Mouse (Mus musculus) MEL (cell line): Measurements from ENCODE around the gene Asb8.

Source experiments
- CTCF ChIP-seq, 3 experiments: IDR thresholded peaks in 2 of 3; conservative IDR thresholded peaks in 1 of 3; 2 replicates each; pipeline ENCODE4 v1.5.1; 2011 to 2012; ENCODE audit warnings: low read length in 3 of 3, low read depth in 2 of 3, mild to moderate bottlenecking in 2 of 3, improper control_type of control experiment in 1 of 3, inconsistent platforms in 1 of 3, mixed read lengths in 1 of 3, moderate library complexity in 1 of 3; ENCODE audit not compliant: control insufficient read depth in 1 of 3, insufficient read depth in 1 of 3, poor library complexity in 1 of 3, severe bottlenecking in 1 of 3
- ETS1 ChIP-seq: IDR thresholded peaks from 2 replicates; pipeline ENCODE4 v1.6.1; 2012; ENCODE audit warnings: low read depth, mild to moderate bottlenecking, inconsistent platforms, low read length, improper control_type of control experiment, moderate library complexity
- GATA1 ChIP-seq: IDR thresholded peaks from 2 replicates; pipeline ENCODE4 v1.6.1; 2011; ENCODE audit warnings: low read depth, low read length, improper control_type of control experiment
- JUND ChIP-seq: IDR thresholded peaks from 2 replicates; pipeline ENCODE4 v1.6.1; 2011; ENCODE audit warnings: low read depth, mild to moderate bottlenecking, improper control_type of control experiment, low read length
- POLR2A ChIP-seq, 2 experiments: IDR thresholded peaks; 2 replicates each; pipeline ENCODE4 v1.6.1; 2011 to 2012; ENCODE audit warnings: low read length in 2 of 2, mild to moderate bottlenecking in 2 of 2, control low read depth in 1 of 2, improper control_type of control experiment in 1 of 2, low read depth in 1 of 2, moderate library complexity in 1 of 2; ENCODE audit not compliant: control insufficient read depth in 1 of 2, insufficient read depth in 1 of 2, poor library complexity in 1 of 2
- UBTF ChIP-seq: IDR thresholded peaks from 2 replicates; pipeline ENCODE4 v1.6.1; 2012; ENCODE audit warnings: low read depth, mild to moderate bottlenecking, inconsistent platforms, low read length, improper control_type of control experiment, moderate library complexity, borderline replicate concordance; ENCODE audit not compliant: insufficient read depth

DNA sequence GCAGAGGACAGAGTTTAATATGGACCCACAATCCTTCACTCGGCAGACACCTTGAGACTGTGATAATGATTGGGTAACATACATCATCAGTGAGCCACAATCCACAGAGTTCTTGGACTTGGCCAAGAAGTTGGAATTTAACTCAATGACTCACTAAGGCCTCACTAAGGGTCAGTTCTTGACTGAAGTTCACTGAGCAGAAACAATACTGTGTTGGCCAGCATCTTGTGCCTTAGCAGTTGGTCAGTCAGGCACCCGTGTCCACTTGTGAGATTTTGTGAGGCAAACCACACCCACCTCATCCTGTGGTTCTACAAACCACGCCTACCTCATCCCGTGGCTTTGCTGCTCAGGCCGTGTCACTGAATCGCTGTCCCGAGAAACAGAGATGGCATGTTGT lies 44.3 kb upstream of the Asb8 start:
- TF ChIP-seq CTCF (IDR thresholded peaks at IDR 0.05 in 2 of 3, conservative IDR thresholded peaks at IDR 0.05 in 1 of 3; ENCODE audit: control insufficient read depth in 1 of 3, insufficient read depth in 1 of 3, low read depth in 2 of 3, low read length in 3 of 3, poor library complexity in 1 of 3, severe bottlenecking in 1 of 3) (no peak), POLR2A (IDR thresholded peaks at IDR 0.05; ENCODE audit: control insufficient read depth in 1 of 2, insufficient read depth in 1 of 2, low read depth in 1 of 2, low read length in 2 of 2, poor library complexity in 1 of 2) (no peak), JUND (no peak), UBTF (no peak), GATA1 (no peak), ETS1 (no peak)
